Mouse (Mus musculus) brain, embryonic 14.5 days (tissue): Measurements from ENCODE around the gene Sorbs1.

ENCODE experiments used
- CTCF ChIP-seq: fragments of 200-500 bp; IDR thresholded peaks from 2 replicates; pipeline ENCODE4 v1.5.1; 2012; ENCODE audit warnings: inconsistent platforms, mild to moderate bottlenecking, moderate library complexity, borderline replicate concordance; ENCODE audit not compliant: insufficient read depth, insufficient read length; ENCODE audit errors: extremely low read depth
- POLR2A ChIP-seq: fragments of 200-500 bp; IDR thresholded peaks from 2 replicates; pipeline ENCODE4 v1.6.1; 2012; ENCODE audit warnings: mild to moderate bottlenecking, inconsistent platforms, borderline replicate concordance; ENCODE audit not compliant: poor library complexity, insufficient read depth, insufficient read length, severe bottlenecking; ENCODE audit errors: extremely low read depth

GRCm38 (mm10) chr19:40511679-40512309 lies 1.8 kb downstream of the Sorbs1 start:
- TF ChIP-seq POLR2A (no peak), CTCF (no peak)
